Mouse (Mus musculus) forebrain, embryonic 11.5 days (tissue): ENCODE measurements around the gene Hdac7. TPM values are rescaled to one million over a fixed set of nuclear protein-coding genes. Genes with fewer than 3 reads are reported as not detected.
"Not testable (repeated sequence)": the region's sequence is repeated elsewhere in the genome, so short reads cannot be mapped to it uniquely, and the experiment has no call there.

Source experiments
- ATAC-seq: fragments of 200-750 bp; cut with Nextera tagmentation; replicated peaks from 2 replicates; pipeline ENCODE4 v1.8.0; 2017; ENCODE audit warnings: moderate TSS enrichment; ENCODE audit not compliant: low FRiP score
- DNase-seq: peaks from one replicate; pipeline ENCODE4 v3.0.0-alpha.2; 2017; ENCODE audit warnings: low spot score
- H3K27ac ChIP-seq: fragments of 300-500 bp; sonication (generic); 2 replicates; pipeline ENCODE4 v1.5.1; 2014; ENCODE audit warnings: low read depth, low read length
- H3K27me3 ChIP-seq: fragments of 300-500 bp; sonication (generic); 2 replicates; pipeline ENCODE4 v1.6.1; 2014; ENCODE audit warnings: mild to moderate bottlenecking, low read length, mixed read lengths; ENCODE audit not compliant: control insufficient read depth, insufficient read depth
- H3K36me3 ChIP-seq: fragments of 300-500 bp; sonication (generic); 2 replicates; pipeline ENCODE4 v1.6.1; 2014; ENCODE audit warnings: mild to moderate bottlenecking, low read length, moderate library complexity, mixed read lengths; ENCODE audit not compliant: control insufficient read depth, insufficient read depth
- H3K4me1 ChIP-seq: fragments of 300-500 bp; sonication (generic); replicated peaks from 2 replicates; pipeline ENCODE4 v1.6.1; 2014; ENCODE audit warnings: low read length, mixed read lengths; ENCODE audit not compliant: control insufficient read depth, insufficient read depth
- H3K4me2 ChIP-seq: fragments of 300-500 bp; sonication (generic); 2 replicates; pipeline ENCODE4 v1.6.1; 2014; ENCODE audit warnings: low read depth, mild to moderate bottlenecking, low read length, moderate library complexity, mixed read lengths; ENCODE audit not compliant: severe bottlenecking
- H3K4me3 ChIP-seq: fragments of 300-500 bp; sonication (generic); 2 replicates; pipeline ENCODE4 v1.5.1; 2014; ENCODE audit warnings: low read depth, low read length
- H3K9ac ChIP-seq: fragments of 300-500 bp; sonication (generic); 2 replicates; pipeline ENCODE4 v1.6.1; 2014; ENCODE audit warnings: low read length
- H3K9me3 ChIP-seq: fragments of 300-500 bp; sonication (generic); 2 replicates; pipeline ENCODE4 v1.6.1; 2016; ENCODE audit warnings: low read length, mixed read lengths; ENCODE audit not compliant: control insufficient read depth
- WGBS: fragments of 180-500 bp; shearing (Covaris S2); extraction: QIAGEN DNeasy Blood & Tissue Kit; methylation state at CpG from one replicate; pipeline ENCODE4 v1.1.7; 2014; 5-methylcytosine and 5-hydroxymethylcytosine counted together
- polyA plus RNA-seq: library from polyadenylated mRNA; unstranded; fragments of >200 nt; fragmentation: Nextera tagmentation; extraction: Ambion mirVana; gene quantifications from 2 replicates; pipeline ENCODE4 v1.2.1, GENCODE M21; 2014

Gene Hdac7
- polyA plus RNA-seq, 1 experiment from 2014 or later: 23.9 TPM

- 88% methylated on average over 8 of the region's 8 CpGs for WGBS
Measured at GRCm38 (mm10) chr15:97875784-97876183, 31.5 kb upstream of the Hdac7 start.

DNA sequence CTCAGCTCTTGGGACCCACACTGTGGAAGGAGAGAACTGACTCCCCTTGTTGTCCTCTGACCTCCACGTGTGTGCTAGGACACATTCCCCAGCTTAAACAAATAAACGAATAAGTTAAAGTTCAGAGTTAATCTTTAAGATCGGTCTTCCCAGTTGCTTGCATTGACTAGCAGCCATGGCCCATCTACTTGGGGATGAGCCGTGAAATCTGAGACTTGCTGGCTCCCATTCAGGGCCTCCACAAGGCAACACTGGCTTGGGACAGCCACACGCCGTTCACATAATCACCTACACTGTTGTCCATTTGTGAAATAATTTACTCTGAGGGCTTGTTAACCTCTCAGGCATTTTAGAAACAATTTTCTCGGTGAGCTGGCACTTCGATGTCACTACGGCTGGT, 29.4 kb upstream of the Hdac7 start:
- no peak for ATAC-seq
- Histone ChIP-seq H3K4me3 (no peak overlapping the region), H3K9ac (no peak overlapping the region), H3K9me3 (no peaks in the 10 kb centered on the region), H3K27ac (no peak overlapping the region), H3K4me1 (no peaks in the 10 kb centered on the region), H3K36me3 (no peaks in the 10 kb centered on the region), H3K4me2 (no peak overlapping the region), H3K27me3 (no peaks in the 10 kb centered on the region)
- 85% methylated on average over 9 of the region's 9 CpGs for WGBS
- DNase-seq: no peak

More at GRCm38 (mm10) chr15:97875784-97876183, 31.5 kb upstream of the Hdac7 start:
- H3K9ac ChIP-seq: no peak overlapping the region
- H3K9me3 ChIP-seq: no peaks in the 10 kb centered on the region
- DNase-seq (no peak), ATAC-seq (no peak)
- H3K4me3 ChIP-seq: no peak overlapping the region
- H3K4me1 ChIP-seq: no peaks in the 10 kb centered on the region
- no peak overlapping the region for H3K27ac ChIP-seq
- no peaks in the 10 kb centered on the region for H3K27me3 ChIP-seq
- H3K36me3 ChIP-seq: no peaks in the 10 kb centered on the region
- H3K4me2 ChIP-seq: no peak overlapping the region

- ATAC-seq (no peak), DNase-seq (no peak)
- Histone ChIP-seq H3K4me3 (no peak overlapping the region), H3K9me3 (no peaks in the 10 kb centered on the region), H3K36me3 (no peaks in the 10 kb centered on the region), H3K4me1 (no peaks in the 10 kb centered on the region), H3K27ac (no peak overlapping the region), H3K27me3 (no peaks in the 10 kb centered on the region), H3K9ac (no peak overlapping the region), H3K4me2 (no peak overlapping the region)
- 95% methylated on average over 8 of the region's 8 CpGs for WGBS
Measured at GRCm38 (mm10) chr15:97872161-97872560, 27.9 kb upstream of the Hdac7 start.

- no peak overlapping the region for H3K4me2 ChIP-seq
- no peak for ATAC-seq
- H3K9ac ChIP-seq: no peak overlapping the region
- no peaks in the 10 kb centered on the region for H3K4me1 ChIP-seq
- DNase-seq: no peak
- peaks cover 2% of the 10 kb centered on the region for H3K9me3 ChIP-seq
- WGBS: 87% methylated on average over 19 of the region's 19 CpGs
- no peaks in the 10 kb centered on the region for H3K27me3 ChIP-seq
- H3K27ac ChIP-seq: no peak overlapping the region
- no peak overlapping the region for H3K4me3 ChIP-seq
- no peaks in the 10 kb centered on the region for H3K36me3 ChIP-seq
Measured at GRCm38 (mm10) chr15:97871055-97872030, 27.0 kb upstream of the Hdac7 start.

GRCm38 (mm10) chr15:97870116-97870515, 25.8 kb upstream of the Hdac7 start:
- not testable (repeated sequence) for H3K4me1 ChIP-seq, ATAC-seq, H3K4me2 ChIP-seq, H3K27me3 ChIP-seq, H3K9ac ChIP-seq, H3K9me3 ChIP-seq, H3K4me3 ChIP-seq, H3K36me3 ChIP-seq, H3K27ac ChIP-seq, DNase-seq
- 89% methylated on average over 4 of the region's 4 CpGs for WGBS

- no peak for DNase-seq
- no peaks in the 10 kb centered on the region for H3K4me1 ChIP-seq
- 88% methylated on average over 6 of the region's 6 CpGs for WGBS
- no peak overlapping the region for H3K27ac ChIP-seq
- H3K4me3 ChIP-seq: no peak overlapping the region
- H3K36me3 ChIP-seq: no peaks in the 10 kb centered on the region
- peaks cover 6% of the 10 kb centered on the region for H3K9me3 ChIP-seq
- no peaks in the 10 kb centered on the region for H3K27me3 ChIP-seq
- H3K4me2 ChIP-seq: no peak overlapping the region
- no peak overlapping the region for H3K9ac ChIP-seq
- ATAC-seq: no peak
Measured at GRCm38 (mm10) chr15:97868985-97869384, 24.7 kb upstream of the Hdac7 start.

DNA sequence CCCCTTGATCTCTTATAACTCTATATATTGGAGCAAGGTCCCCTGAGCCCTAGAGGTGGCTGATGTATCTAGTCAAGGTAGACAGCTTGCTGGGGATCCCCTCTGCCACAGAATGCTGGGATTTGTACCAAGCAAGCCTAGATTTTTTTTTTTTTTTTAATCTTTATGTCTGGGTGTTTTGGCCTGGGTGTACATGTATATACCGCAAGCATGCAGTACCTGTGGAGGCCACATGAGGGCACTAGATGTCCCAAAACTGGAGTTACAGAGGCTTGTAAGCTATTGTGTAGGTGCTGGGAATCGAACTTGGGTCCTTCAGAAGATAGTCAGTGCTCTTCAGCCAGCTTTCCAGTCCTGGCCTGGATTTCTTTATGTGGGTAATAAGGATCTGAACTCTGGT, 21.7 kb upstream of the Hdac7 start:
- WGBS: 93% methylated on average over 2 of the region's 2 CpGs
- DNase-seq (no peak), ATAC-seq (no peak)
- H3K27me3 ChIP-seq: no peaks in the 10 kb centered on the region
- H3K4me3 ChIP-seq: no peak overlapping the region
- no peaks in the 10 kb centered on the region; the same call in 1 of the 2 replicates for H3K4me1 ChIP-seq
- no peak overlapping the region for H3K27ac ChIP-seq
- peaks cover 6% of the 10 kb centered on the region for H3K9me3 ChIP-seq
- no peaks in the 10 kb centered on the region for H3K36me3 ChIP-seq
- no peak overlapping the region for H3K4me2 ChIP-seq
- H3K9ac ChIP-seq: no peak overlapping the region

GRCm38 (mm10) chr15:97865175-97865574, 20.9 kb upstream of the Hdac7 start:
- 82% methylated on average over 6 of the region's 6 CpGs for WGBS
- H3K4me3 ChIP-seq: no peak overlapping the region
- H3K4me2 ChIP-seq: no peak overlapping the region
- no peaks in the 10 kb centered on the region; the same call in 1 of the 2 replicates for H3K4me1 ChIP-seq
- ATAC-seq (no peak), DNase-seq (no peak)
- H3K27ac ChIP-seq: no peak overlapping the region
- no peaks in the 10 kb centered on the region for H3K27me3 ChIP-seq
- H3K9me3 ChIP-seq: peaks cover 6% of the 10 kb centered on the region
- H3K36me3 ChIP-seq: no peaks in the 10 kb centered on the region
- no peak overlapping the region for H3K9ac ChIP-seq
